Mouse (Mus musculus) olfactory bulb, adult 2 months (tissue): ENCODE data around the gene Fem1a. TPM values are rescaled to one million over a fixed set of nuclear protein-coding genes. Genes with fewer than 3 reads are reported as not detected.

Experiments
- H3K27ac ChIP-seq: fragments of 200-500 bp; 2 replicates; pipeline ENCODE4 v1.5.1; 2012; ENCODE audit warnings: low read depth, low read length; ENCODE audit not compliant: insufficient read depth
- H3K4me1 ChIP-seq: fragments of 200-500 bp; 2 replicates; pipeline ENCODE4 v1.6.1; 2012; ENCODE audit warnings: low read length; ENCODE audit not compliant: control insufficient read depth, insufficient read depth
- H3K4me3 ChIP-seq: fragments of 200-500 bp; 2 replicates; pipeline ENCODE4 v1.5.1; 2012; ENCODE audit warnings: mild to moderate bottlenecking, low read depth, low read length, moderate library complexity; ENCODE audit not compliant: insufficient read depth
- CTCF ChIP-seq: fragments of 200-500 bp; IDR thresholded peaks from 2 replicates; pipeline ENCODE4 v1.5.1; 2012; ENCODE audit warnings: low read depth, mild to moderate bottlenecking, low read length, moderate library complexity; ENCODE audit not compliant: insufficient read depth
- POLR2A ChIP-seq: fragments of 200-500 bp; IDR thresholded peaks from 2 replicates; pipeline ENCODE4 v1.6.1; 2012; ENCODE audit warnings: mild to moderate bottlenecking, low read depth, low read length, moderate library complexity; ENCODE audit not compliant: insufficient read depth
- WGBS: fragments of 180-500 bp; shearing (Covaris S2); methylation state at CpG from one replicate; pipeline ENCODE4 v1.1.7; 2018; 5-methylcytosine and 5-hydroxymethylcytosine counted together
- polyA plus RNA-seq: library from polyadenylated mRNA; stranded (reverse); fragments of >200 nt; gene quantifications from 2 replicates; pipeline ENCODE4 v1.2.4, GENCODE M21; 2012; ENCODE audit warnings: low replicate concordance; ENCODE audit not compliant: missing spikeins, insufficient read depth, insufficient read length

Fem1a gene
- not detected in 2 replicates for polyA plus RNA-seq

DNA sequence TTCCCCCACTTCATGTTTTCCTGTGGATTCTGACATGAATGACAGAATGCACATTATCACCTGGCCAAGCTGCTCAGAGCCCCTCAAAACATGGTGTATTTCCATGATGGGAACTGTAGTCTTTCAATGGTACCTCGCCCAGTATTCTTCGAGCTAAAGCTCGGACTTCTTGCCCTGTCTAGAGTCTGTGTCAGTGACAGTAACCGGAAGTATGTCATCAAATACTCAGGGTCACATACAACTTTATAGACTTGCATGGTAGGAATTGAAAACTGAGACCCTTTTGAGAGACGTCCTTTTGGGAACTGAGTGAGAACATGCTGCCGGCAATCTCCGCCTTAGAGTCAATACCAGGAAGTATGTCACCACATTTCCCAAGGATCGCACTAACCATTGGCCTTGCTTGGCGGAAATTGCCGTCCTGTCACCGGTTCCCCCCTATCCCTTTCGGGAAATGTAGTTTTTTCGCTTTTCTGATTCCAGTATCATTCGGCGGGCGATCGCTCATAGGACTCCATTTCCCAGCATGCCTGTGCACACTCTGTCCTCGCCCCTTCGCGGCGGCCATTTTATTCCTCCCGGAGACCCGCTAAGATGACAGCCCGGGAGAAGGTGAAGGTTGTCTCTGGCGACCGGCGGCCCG lies at the start of gene Fem1a:
Gene Fem1a (plus strand): TSS at position 572 of the 643 bp plus-strand sequence.
- peaks cover 44% of the 10 kb centered on the region for H3K4me1 ChIP-seq
- H3K4me3 ChIP-seq: peak within 1 kb of the TSS; percentile 67
- peak within 1 kb of the TSS; percentile 96 for H3K27ac ChIP-seq
- TF ChIP-seq CTCF (no peak), POLR2A (0 out of 2 replicates have a peak, but pooled peaks have one; percentile 23)
- WGBS: under 1% methylated on average over 28 of the region's 28 CpGs

DNA sequence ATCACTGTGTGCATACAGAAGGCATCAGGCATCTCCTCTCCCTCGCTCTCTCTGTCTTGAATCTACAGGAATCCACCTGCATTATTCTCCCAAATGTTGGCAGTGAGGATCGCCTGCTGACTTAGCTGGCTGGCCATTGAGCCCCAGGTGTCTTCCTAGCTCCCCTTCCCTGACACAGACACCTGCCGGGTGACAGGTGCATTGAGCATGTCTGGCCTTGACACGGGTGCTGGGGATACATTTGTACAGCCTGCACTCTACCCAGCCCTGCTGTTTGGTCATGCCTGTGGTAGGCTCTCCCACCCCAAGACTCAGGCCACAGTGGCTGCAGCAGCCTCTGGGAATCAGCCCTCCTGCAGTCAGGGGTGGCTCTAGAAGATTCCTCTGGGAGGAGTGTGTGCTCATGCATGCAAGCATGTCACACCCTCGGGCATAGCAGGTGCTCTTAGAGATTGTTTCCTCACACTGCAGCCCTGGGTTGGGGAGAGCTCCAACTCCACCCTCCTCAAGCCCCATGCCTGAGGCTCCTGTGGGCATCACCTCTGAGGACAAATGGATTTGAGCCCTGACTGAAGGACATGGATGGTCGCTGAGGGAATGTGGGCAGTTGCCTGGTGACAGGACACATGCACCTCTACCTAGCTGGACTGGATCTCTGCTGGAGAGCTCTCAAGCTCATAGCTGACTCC lies 49.5 kb upstream of the Fem1a start:
- 88% methylated on average over 6 of the region's 6 CpGs for WGBS
- H3K4me1 ChIP-seq: no peaks in the 10 kb centered on the region
- TF ChIP-seq CTCF (no peak), POLR2A (no peak)
- H3K4me3 ChIP-seq: no peak overlapping the region
- no peak overlapping the region for H3K27ac ChIP-seq

DNA sequence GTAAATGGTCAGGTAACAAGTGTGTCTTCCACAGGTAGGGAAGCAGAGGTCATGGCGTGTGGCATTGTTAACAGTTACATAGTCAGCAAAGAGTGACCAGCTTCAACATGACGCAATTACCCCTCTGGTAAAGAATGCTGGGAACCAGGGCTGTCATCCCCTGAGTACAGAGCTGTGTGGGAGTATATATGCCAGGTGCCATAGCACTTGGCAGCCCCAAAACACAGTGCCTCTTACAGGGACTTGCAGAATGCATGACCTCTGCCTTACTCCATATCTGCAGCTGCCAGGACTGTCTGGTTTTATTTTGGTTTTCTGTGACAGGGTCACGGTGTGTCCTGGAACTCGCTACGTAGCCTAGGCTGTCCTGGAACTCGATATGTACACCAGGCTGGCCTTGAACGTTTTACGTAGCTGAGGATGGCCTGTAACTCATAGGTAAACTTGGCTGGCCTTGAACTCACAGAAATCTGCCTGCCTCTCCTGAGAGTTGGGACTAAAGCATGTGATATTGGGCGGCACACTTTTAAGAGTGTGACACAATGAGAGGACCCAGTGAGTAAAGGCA lies 48.6 kb upstream of the Fem1a start:
- Histone ChIP-seq H3K4me3 (no peak overlapping the region), H3K27ac (no peak overlapping the region), H3K4me1 (no peaks in the 10 kb centered on the region)
- TF ChIP-seq POLR2A (no peak), CTCF (no peak)
- WGBS: 93% methylated on average over 9 of the region's 9 CpGs

DNA sequence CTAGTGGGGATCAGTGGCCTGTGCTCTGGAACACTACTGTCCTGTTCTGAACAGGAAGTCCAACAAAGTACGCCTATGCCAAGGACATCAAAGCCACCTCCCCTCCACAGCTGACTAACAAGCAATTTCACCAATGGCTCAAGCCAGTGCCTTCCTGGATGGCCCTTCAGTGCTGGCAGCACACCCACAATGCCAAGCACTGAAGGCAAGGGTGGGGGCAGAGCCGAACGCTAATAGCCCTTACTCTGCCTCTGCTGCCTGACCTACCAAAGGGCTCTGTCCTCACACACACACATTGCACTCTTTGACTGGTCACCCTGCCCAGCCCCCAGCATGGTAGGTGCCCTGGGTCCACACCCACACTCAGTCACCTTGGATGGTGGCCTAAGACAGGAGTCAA lies 47.8 kb upstream of the Fem1a start:
- TF ChIP-seq CTCF (no peak), POLR2A (no peak)
- no peaks in the 10 kb centered on the region for H3K4me1 ChIP-seq
- no peak overlapping the region for H3K27ac ChIP-seq
- no peak overlapping the region for H3K4me3 ChIP-seq
- 87% methylated on average over 3 of the region's 3 CpGs for WGBS

DNA sequence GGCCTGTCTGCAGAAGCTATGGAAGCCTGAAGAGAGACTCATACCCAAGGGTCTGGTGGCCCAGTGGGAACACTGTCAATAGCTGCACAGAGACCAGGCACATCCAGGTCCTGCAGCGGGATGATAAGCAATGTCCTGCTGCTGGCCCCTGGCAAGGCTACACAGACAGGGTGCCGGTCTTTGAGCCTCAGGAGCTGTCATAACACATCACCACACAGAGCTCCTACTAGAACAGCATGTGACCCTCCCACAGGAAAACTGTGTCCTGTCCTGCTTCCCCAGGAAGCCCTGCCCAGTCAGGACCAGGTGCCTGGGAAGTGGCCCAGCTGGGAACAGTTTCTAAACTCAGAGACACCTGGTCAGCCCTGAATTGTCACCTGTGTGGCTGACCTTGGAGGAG lies 45.5 kb upstream of the Fem1a start:
- Histone ChIP-seq H3K27ac (no peak overlapping the region), H3K4me3 (no peak overlapping the region), H3K4me1 (peaks cover 8% of the 10 kb centered on the region; the same call in 1 of the 2 replicates)
- TF ChIP-seq POLR2A: no peak
- TF ChIP-seq CTCF: no peak
- WGBS: 91% methylated on average over 2 of the region's 2 CpGs

DNA sequence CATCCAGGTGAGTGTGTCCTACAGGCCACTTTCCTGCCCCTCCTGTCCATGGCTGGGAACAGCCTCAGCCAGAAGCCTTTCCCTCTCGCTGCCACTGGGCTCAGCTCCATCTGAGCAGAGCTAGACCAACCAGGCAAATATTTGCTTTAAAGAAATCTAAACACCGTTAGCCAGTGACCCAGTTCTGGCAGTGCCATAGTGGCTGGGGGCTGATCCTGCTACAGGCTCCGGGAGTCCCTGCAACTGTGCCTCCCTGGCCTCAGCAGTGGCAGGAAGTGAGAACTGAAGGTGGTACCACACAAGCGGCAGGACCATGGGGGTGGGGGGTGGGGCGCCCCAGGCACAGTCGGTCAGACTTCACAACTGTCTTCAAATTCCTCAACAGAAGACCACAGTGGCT lies 43.9 kb upstream of the Fem1a start:
- TF ChIP-seq POLR2A (no peak), CTCF (no peak)
- no peak overlapping the region for H3K27ac ChIP-seq
- H3K4me1 ChIP-seq: peaks cover 20% of the 10 kb centered on the region
- 59% methylated on average over 6 of the region's 6 CpGs for WGBS
- no peak overlapping the region for H3K4me3 ChIP-seq

DNA sequence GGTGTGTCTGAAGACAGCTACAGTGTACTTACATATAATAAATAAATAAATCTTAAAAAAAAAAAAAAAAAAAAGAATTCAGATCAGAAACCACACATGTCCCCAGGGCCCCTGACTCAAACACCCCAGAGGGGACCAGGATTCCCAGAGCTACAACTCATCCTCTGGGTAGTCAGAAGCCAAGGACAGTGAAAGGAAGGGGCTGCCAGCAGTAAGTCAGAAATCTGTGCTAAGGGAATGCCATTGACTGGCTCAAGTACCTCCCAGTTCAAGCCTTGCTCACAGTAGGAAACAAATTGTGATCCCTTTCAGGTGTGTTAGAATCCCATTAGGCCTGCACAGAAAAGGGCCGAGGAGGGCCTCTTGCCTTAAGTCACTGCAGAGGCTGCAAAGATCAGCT lies 42.4 kb upstream of the Fem1a start:
- Histone ChIP-seq H3K4me1 (peaks cover 25% of the 10 kb centered on the region), H3K27ac (no peak overlapping the region), H3K4me3 (no peak overlapping the region)
- 76% methylated on average over 1 of the region's 1 CpGs for WGBS
- TF ChIP-seq POLR2A (no peak), CTCF (no peak)

DNA sequence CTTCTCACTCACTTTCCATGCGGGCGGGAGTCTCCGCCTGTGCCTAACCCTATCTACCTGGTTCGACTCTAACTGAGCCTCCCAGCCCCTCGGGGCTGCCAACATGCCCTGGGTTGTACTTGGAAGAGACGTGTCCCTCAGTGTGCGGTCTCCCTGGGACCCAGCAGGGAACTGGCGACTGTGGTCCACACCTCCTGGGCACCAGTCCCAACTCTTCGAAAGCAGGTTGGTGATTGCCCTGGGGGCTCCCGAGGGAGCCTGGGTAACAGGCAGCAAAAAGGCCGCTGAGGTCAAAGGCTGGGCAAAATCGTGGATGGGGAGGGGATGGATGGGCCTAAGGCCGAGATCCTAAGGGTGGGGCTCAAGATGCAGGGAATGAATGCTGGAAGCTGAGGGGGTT lies 38.9 kb upstream of the Fem1a start:
- Histone ChIP-seq H3K4me1 (peaks cover 25% of the 10 kb centered on the region), H3K27ac (no peak overlapping the region), H3K4me3 (peak overlapping the region; percentile 92)
- 52% methylated on average over 13 of the region's 13 CpGs for WGBS
- TF ChIP-seq CTCF (no peak), POLR2A (no peak)

DNA sequence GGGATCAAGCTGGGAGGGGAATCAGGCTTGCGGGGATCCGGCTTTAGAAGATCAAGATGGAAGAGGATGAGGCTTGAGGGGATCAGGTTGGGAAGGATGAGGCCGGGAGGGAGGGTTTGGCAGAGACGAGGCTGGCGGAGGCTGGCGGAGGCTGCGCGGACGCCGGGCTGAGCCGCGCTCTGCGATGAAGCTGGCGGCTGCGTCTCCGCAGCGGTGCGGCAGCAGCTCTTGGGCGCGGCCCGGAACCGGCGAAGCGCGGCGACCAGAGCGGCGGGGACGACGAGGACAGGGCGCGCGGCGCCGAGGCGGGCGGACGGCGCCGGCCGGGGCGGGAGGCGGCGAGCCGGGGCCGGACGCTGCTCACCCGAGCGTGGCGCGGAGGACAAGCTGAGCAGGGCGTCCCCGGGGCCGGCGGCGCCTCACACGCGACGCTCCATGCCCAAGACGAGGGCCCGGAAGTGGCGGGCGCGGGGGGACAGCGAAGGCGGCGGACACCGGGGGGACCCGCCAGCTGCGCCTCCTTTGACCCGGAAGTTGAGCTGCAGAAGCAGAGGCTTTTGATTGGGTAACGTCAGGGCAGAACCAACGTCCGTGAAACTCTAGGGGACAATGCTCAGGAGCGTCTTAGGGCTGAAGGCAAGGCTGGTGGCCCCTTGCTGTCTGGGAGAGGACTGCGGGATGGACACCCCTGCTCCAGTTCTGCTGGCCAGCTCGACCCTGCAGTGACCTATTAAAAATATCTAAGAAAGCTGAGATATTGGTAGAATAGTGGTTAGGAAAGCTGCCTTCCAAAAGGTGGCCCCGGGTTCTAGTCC lies 38.0 kb upstream of the Fem1a start, which contains the start of gene Dpp9:
Gene Dpp9 (minus strand): TSS at position 529 of the 815 bp plus-strand sequence.
- TF ChIP-seq CTCF (no peak), POLR2A (peak; percentile 73)
- under 1% methylated on average over 74 of the region's 78 CpGs for WGBS
- peaks cover 25% of the 10 kb centered on the region for H3K4me1 ChIP-seq
- peak within 1 kb of the TSS; percentile 85 for H3K27ac ChIP-seq
- peak within 1 kb of the TSS; percentile 92 for H3K4me3 ChIP-seq
